Mouse (Mus musculus) retina, adult 2 months (tissue): ENCODE measurements around the gene Lurap1l.
"Not testable (repeated sequence)": the region's sequence is repeated elsewhere in the genome, so short reads cannot be mapped to it uniquely, and the experiment has no call there.

Experiments
- DNase-seq: peaks from one replicate; pipeline ENCODE4 v3.0.0-alpha.2; 2012; ENCODE audit warnings: low read depth, low spot score

Lurap1l gene

GRCm38 (mm10) chr4:80917128-80917527 lies 6.7 kb downstream of the Lurap1l start:
- not testable (repeated sequence) for DNase-seq

GRCm38 (mm10) chr4:80917812-80918211 lies 7.4 kb downstream of the Lurap1l start:
- no peak for DNase-seq

- no peak for DNase-seq
Measured at GRCm38 (mm10) chr4:80918526-80919129, 8.2 kb downstream of the Lurap1l start.

GRCm38 (mm10) chr4:80919217-80919867 lies 8.9 kb downstream of the Lurap1l start:
- DNase-seq = no peak

- DNase-seq = no peak
Measured at GRCm38 (mm10) chr4:80921646-80922489, 11.4 kb downstream of the Lurap1l start.

- DNase-seq = no peak
Measured at GRCm38 (mm10) chr4:80922654-80923053, 12.2 kb downstream of the Lurap1l start.

- DNase-seq = no peak
Measured at GRCm38 (mm10) chr4:80924815-80925214, 14.4 kb downstream of the Lurap1l start.

- no peak for DNase-seq
Measured at GRCm38 (mm10) chr4:80925752-80926519, 15.5 kb downstream of the Lurap1l start.

- DNase-seq = no peak
Measured at GRCm38 (mm10) chr4:80934749-80935148, 24.3 kb downstream of the Lurap1l start.

GRCm38 (mm10) chr4:80939115-80939514 lies 28.7 kb downstream of the Lurap1l start:
- no peak for DNase-seq

- DNase-seq = no peak
Measured at GRCm38 (mm10) chr4:80940946-80941345, 30.5 kb downstream of the Lurap1l start.

GRCm38 (mm10) chr4:80941978-80942377 lies 31.5 kb downstream of the Lurap1l start:
- no peak for DNase-seq

- no peak for DNase-seq
Measured at GRCm38 (mm10) chr4:80944605-80945004, 34.2 kb downstream of the Lurap1l start.

- no peak for DNase-seq
Measured at GRCm38 (mm10) chr4:80949110-80949509, 38.7 kb downstream of the Lurap1l start.

- no peak for DNase-seq
Measured at GRCm38 (mm10) chr4:80949720-80950119, 39.3 kb downstream of the Lurap1l start.

- DNase-seq = no peak
Measured at GRCm38 (mm10) chr4:80950280-80950781, 39.9 kb downstream of the Lurap1l start.

GRCm38 (mm10) chr4:80952653-80953052 lies 42.2 kb downstream of the Lurap1l start:
- DNase-seq = no peak

GRCm38 (mm10) chr4:80955942-80956341 lies 45.5 kb downstream of the Lurap1l start:
- no peak for DNase-seq

GRCm38 (mm10) chr4:80967526-80967925 lies 57.1 kb downstream of the Lurap1l start:
- DNase-seq = no peak

GRCm38 (mm10) chr4:80971846-80972245 lies 61.4 kb downstream of the Lurap1l start:
- DNase-seq = no peak

GRCm38 (mm10) chr4:80973896-80974295 lies 63.5 kb downstream of the Lurap1l start:
- no peak for DNase-seq

GRCm38 (mm10) chr4:80990819-80991218 lies 80.4 kb downstream of the Lurap1l start:
- DNase-seq = no peak
